Mouse (Mus musculus): ENCODE data around the gene Gm43302.
"Not testable (repeated sequence)": the region's sequence is repeated elsewhere in the genome, so short reads cannot be mapped to it uniquely, and the experiment has no call there.

The Gm43302 gene

GRCm38 (mm10) chr5:105199149-105199548, 94.3 kb downstream of the Gm43302 start:
- DNase-seq (ENCODE audit: low read depth, low spot score): not testable (repeated sequence)

DNA sequence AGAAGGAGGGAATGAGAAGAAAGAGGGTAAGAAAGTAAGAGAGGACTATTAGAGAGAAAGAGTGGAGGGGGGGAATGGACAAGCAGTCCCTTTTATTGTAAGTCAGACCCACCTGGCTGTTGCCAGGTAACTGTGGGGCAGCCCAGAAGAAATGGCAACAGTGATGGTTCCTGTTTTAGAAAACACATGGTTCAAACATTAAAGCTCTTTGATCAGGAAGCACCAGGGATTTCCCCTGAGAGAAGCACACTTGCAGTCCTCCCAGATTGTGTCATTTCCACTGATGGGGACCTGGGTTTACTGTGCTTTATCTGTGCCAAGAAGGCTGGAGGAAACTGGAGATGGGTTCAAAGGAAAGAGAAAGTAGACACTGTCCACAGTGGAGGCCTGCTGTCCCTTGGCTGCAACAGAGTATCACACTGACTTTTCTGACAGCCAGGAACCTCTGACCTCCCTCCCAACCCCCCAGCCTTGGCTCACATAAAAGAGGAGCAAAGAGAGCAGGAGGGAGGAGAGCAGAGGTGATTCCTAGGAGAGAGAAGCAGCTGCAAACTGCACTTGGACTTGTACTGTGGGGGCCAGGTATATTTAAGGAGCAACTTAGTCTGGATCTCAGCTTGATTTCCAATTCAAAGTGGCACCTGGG, 95.5 kb downstream of the Gm43302 start:
- DNase-seq (ENCODE audit: low read depth, low spot score): peak; percentile 39

GRCm38 (mm10) chr5:105196308-105196707, 97.2 kb downstream of the Gm43302 start:
- not testable (repeated sequence) for DNase-seq (ENCODE audit: low read depth, low spot score)

GRCm38 (mm10) chr5:105192536-105192935, 101.0 kb downstream of the Gm43302 start:
- DNase-seq (ENCODE audit: low read depth, low spot score): not testable (repeated sequence)

GRCm38 (mm10) chr5:105181446-105181845, 112.0 kb downstream of the Gm43302 start:
- no peak for DNase-seq (ENCODE audit: low read depth, low spot score)

Measured in CD4-positive, CD25-positive, alpha-beta regulatory T cell, adult 2 months (primary cell).